In genomic region chr16:87454419-87455179, GRCm38 (mm10) we compare ENCODE assay signal across 8 mouse cellular contexts. TPM values are rescaled to one million over a fixed set of nuclear protein-coding genes. Genes with fewer than 3 reads are reported as not detected.
A peak's percentile ranks its signal among the peaks of the same experiment; 100 is the strongest.
DNase-seq lines count a peak whose midpoint lies in the region; ATAC-seq lines count a peak whose summit lies in the region.

TSS of gene Usp16 (plus strand) at chr16:87454703.

- no peaks in the 10 kb centered on the region for H3K27me3 ChIP-seq in hindbrain, embryonic 12.5 days

- H3K4me2 ChIP-seq in hindbrain, embryonic 12.5 days (replicated peaks), result peak within 1 kb of the TSS; percentile 93

- H3K4me1 ChIP-seq in hindbrain, embryonic 12.5 days, result peaks cover 13% of the 10 kb centered on the region

- peak within 1 kb of the TSS; percentile 97 for H3K4me3 ChIP-seq in hindbrain, embryonic 12.5 days

- 9% methylated on average over 45 of the region's 45 CpGs for WGBS in hindbrain, embryonic 12.5 days

- H3K36me3 ChIP-seq in hindbrain, embryonic 12.5 days, result 0 out of 2 replicates have a peak, but pooled peaks cover 2% of the 10 kb centered on the region

- peak within 1 kb of the TSS; percentile 89 for H3K9ac ChIP-seq in hindbrain, embryonic 12.5 days

- H3K27ac ChIP-seq in hindbrain, embryonic 12.5 days, result peak within 1 kb of the TSS; percentile 83

- peak; percentile 93 for DNase-seq in Muller cell, postnatal 12 days (ENCODE audit: inconsistent ontology term)
- peak; percentile 94 to 95 for DNase-seq in cerebellum, postnatal 10 days
- DNase-seq in frontal cortex, postnatal 10 days (ENCODE audit: low spot score in 2 of 2), result peak; percentile 89 to 91
- DNase-seq in layer of hippocampus, postnatal 14 days (ENCODE audit: low spot score in 2 of 2), result peak; percentile 86 to 94
- DNase-seq in lung, postnatal 14 days, result peak; percentile 92
- peak; percentile 87 for DNase-seq in retina, adult 2 months (ENCODE audit: low read depth, low spot score)
- DNase-seq in thymus, postnatal 36 days, result peak; percentile 90 to 92

- no peaks in the 10 kb centered on the region for H3K9me3 ChIP-seq in hindbrain, embryonic 12.5 days (replicated peaks)

- peak; percentile 98 for ATAC-seq in hindbrain, embryonic 12.5 days (ENCODE audit: low FRiP score)

RNA-seq across cellular contexts. Expression of gene Usp16, which starts in this region (rescaled TPM):
- 41.5 and 43.4 TPM in 2 replicates for polyA plus RNA-seq in hindbrain, embryonic 12.5 days (2016; fragmentation: Nextera tagmentation; extraction: Ambion mirVana)
- 10 to 100 TPM; 48.7 to 52.8 TPM for total RNA-seq in layer of hippocampus, postnatal 14 days (2021)

Comparison
In these comparisons a context has a peak if more than half of its experiments do, and no peak if none do; other contexts are left out.
1. Peak in every context shown above with its lines: DNase-seq, ATAC-seq, H3K4me3 ChIP-seq and H3K27ac ChIP-seq.